Mouse (Mus musculus): ENCODE measurements around the gene Gm49354.

DNA sequence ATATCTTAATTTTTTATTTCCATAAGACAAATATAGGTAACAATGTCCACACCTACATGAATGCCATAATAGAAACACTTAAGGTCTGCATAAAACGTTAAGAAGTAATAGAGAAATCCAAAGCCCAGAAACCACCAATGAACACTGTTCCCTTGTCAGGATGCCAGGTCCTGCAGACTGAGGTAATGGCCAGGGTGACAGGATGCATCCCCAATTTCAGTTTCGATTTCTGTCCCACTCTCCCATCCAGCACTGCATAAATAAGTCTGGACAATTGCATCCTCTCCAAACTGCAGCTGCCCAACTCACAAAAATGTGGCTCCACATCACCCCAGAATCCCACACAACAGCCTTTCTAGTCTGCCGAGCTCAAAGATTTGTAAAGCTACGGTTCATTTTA is 38.1 kb upstream of the Gm49354 start:
- TF ChIP-seq CTCF (conservative IDR thresholded peaks at IDR 0.05; ENCODE audit: insufficient read depth, insufficient read length, low read depth, low read length) (no peak), POLR2A (IDR thresholded peaks at IDR 0.05; ENCODE audit: low read depth, low read length) (no peak)

Measured in kidney, adult 2 months (tissue).